Mouse (Mus musculus) T-cell, adult 2 months (primary cell): ENCODE results near the gene Atp2a3.

Experiments
- DNase-seq: peaks from one replicate; pipeline ENCODE4 v3.0.0; 2022; ENCODE audit warnings: low spot score

Atp2a3 gene

DNA sequence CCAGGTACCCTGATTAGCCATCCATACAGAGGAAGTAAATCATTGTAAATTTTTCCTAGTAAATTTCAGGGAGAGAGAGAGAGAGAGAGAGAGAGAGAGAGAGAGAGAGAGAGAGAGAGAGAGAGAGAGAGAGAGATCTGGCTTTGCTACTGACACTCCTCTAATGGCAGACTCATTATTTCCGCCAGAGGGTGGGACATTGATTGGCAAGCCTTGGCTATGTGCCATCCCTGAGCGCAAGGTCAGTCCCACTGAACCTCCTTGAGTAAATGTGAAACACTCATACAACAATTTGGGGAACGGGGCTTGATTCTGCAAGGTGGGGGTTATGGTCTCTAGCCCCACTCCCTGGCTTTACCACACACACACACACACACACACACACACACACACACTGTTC is 46.1 kb downstream of the Atp2a3 start:
- DNase-seq, result no peak

DNA sequence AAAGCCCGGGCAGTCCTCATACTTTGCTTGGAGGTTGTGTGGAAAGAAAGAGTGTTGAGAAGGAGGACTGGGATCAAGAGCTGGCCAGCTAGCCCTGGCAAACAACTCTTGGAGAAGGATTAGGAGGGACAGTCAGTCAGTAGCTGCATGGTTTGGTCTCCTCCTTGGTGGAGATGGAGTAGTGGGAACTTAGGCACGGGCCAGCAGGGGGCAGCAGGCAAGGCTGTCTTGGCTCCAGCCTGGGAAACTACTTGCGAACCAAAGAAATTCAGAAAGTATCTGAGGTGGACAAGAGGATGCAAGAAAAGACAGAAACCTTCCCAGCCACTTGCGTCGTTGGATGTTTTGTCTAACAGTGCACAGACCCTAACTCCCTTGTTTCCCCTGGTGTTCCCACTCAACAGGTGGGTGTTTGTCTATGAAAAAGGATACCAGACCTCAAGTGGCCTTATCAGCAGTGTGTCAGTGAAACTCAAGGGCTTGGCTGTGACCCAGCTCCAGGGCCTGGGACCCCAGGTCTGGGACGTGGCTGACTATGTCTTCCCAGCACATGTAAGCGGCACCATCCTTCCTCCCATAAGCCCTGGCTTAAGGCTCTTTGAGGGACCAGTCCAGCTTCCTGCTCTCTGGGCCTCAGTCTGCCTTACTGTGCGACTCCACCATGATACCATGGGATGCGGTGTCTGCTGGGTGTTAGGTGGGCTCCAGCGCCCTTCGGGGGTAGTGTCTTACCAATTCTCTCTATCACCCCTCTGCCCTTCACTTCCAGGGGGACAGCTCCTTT is 46.9 kb downstream of the Atp2a3 start:
- peak; percentile 48 for DNase-seq

DNA sequence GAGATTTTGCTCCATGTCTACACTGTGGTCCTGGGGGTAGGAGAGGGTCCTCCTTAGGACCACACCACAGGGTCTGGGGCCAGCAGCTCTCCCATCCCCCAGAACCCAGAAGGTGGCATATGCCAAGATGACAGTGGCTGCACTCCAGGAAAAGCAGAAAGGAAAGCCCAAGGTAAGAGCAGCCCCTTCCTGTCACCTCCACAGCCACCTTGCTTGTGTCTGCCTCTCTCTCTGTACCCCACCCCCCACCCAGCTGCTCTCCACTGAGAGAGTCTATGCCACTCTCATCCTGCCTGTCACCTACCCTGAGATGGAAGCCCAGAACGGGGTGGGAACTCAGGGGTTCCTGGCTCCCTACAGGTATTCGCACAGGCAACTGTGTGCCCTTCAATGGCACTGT is 47.9 kb downstream of the Atp2a3 start:
- no peak for DNase-seq

DNA sequence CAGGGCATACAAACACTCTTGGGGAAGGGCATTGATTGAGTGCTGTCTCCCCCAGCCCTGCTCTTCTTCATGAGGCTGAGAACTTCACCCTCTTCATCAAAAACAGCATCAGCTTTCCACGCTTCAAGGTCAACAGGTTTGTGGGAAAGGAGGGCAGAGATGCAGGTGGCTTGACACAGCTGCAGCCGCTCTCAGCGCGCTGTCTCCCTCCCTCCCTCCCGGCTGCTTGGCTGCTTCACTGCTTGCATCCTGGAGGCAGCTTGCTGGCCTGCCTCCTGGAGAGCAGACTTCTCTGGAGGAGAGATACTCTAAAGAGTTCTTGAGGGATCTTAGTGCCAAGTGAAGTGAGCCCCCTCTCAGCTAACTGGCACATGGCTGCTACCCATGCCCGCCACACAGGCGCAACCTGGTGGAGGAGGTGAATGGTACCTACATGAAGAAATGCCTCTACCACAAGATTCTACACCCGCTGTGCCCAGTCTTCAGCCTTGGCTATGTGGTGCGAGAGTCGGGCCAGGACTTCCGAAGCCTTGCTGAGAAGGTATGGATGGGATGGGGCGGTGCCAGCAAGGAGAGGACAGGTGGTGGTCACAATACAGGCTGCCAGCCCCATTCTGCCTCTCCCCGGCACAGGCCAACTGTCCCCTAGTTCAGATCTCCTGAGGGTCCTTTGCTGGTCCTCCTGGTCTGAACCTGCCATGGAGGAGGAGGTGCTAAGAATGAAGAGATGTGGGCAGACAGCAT is 48.7 kb downstream of the Atp2a3 start:
- DNase-seq, result no peak

GRCm38 (mm10) chr11:73013981-73014380 is 53.0 kb downstream of the Atp2a3 start:
- no peak for DNase-seq

- DNase-seq, result no peak
These were observed 53.9 kb downstream of the Atp2a3 start for GRCm38 (mm10) chr11:73014831-73015344.

- DNase-seq, result no peak
These were observed 54.6 kb downstream of the Atp2a3 start for GRCm38 (mm10) chr11:73015391-73016102.

DNA sequence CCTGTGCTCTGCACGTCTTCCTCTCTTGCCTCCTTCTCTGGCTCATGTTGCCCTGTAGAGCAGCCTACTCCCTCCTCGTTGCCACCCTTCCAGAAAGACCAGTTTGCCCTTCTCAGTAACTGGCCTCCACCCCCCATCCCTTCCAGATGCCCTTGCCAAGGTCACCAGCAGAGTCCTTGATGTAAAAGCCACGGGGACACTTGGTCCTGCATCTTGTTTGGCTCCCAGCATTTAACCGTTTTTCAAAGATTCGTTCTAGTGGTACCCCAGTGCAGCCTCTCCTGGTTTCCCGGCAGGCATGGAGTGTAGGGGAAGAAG is 55.1 kb downstream of the Atp2a3 start:
- DNase-seq, result no peak

DNA sequence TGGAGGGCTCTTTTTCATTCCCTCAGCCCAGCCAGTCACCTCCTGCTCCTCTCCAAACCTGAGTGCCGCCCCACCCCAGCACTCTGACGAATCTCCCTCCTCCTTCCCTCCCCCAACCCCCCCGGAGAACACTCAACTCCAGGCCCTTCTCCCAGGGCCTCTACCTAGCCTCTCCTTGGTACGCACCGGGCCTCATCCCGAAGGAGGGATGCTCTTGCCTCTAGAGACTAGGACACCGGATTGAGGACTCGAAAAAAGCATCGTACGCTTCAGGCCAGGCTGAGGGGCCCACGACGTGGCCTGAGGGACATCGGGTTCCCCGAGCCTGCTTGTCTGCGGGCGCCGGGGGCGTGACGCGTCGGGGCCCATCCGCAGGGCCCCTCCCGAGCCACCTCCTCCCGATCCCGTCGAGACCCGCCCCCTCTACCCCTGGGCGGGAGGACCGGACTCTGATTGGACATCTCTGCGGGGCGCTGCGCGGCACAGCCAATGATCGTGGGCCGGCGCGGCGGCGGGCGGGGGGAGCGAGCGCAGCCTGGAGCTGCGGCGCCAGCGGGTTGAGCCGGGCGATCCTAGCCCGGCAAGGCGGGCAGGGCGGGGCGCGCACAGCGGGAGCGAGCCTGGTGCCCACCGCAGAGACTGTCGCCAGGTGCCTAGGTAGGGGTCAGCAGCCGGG is 57.6 kb downstream of the Atp2a3 start, which contains the start of gene Camkk1:
Gene Camkk1, plus strand, starts transcription at position 538 of the 676 bp plus-strand sequence.
- peak; percentile 91 for DNase-seq

- peak; percentile 93 for DNase-seq
These were observed 58.3 kb downstream of the Atp2a3 start for GRCm38 (mm10) chr11:73019147-73019795.

DNA sequence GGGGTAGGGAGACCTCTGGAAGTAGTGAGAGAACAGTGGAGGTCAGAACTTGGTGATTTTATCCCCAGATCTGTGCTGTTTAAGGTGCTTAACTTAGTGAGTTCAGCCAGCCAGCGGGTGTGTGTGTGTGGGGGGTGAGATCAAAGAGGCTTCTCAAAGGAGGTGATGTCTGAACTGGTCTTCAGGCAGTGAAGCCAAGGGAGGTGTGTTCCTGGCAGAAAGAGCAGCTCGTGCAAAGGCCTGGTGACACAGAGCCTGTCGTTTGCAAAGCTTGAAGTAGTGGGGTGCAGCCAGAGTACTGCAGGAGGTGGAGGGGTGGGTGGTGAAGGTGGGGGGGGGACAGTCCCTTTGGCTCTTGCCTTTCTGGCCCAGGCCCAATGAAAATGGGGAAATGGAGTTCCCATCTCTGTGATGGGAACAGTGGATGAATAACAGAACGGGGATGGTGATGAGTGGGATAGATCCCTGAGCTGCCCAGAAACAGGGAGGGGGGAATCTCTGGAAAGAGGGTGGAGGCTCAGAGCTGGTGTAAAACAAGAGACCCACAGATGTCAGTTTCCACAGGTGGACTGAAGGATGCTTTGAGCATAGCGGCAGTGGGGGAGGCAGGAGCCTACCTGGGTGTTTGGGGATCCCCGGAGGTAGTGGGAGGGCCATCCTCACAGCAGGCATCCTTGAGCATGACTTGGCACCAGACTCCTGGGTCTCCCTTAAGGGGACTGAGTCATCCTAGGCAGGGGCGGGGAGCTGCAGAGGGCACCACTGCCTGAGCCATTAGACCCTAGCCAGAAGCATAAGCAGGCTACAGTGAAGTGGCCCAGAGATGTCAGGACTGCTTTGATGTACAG is 60.2 kb downstream of the Atp2a3 start:
- no peak for DNase-seq

DNA sequence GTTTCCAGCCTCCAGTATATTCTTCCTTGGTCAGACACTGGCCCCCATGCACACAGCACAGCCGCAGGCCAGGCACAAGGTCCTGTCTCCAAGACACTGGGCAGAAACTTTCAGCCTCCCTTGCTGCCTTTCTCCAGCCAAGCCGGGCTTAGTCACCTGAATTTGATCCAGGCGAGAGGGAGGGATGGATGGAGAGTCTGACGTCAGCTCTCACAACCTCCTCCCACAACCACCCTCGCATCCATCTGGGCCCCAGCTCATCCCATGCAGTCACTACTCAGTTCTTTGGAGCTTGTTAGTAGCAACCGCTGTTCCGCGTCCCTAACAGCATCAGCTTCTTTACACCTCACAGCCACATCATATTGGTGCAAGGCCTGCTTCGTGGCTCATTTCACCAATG is 62.1 kb downstream of the Atp2a3 start:
- no peak for DNase-seq

GRCm38 (mm10) chr11:73023827-73024226 is 62.9 kb downstream of the Atp2a3 start:
- DNase-seq, result no peak

DNA sequence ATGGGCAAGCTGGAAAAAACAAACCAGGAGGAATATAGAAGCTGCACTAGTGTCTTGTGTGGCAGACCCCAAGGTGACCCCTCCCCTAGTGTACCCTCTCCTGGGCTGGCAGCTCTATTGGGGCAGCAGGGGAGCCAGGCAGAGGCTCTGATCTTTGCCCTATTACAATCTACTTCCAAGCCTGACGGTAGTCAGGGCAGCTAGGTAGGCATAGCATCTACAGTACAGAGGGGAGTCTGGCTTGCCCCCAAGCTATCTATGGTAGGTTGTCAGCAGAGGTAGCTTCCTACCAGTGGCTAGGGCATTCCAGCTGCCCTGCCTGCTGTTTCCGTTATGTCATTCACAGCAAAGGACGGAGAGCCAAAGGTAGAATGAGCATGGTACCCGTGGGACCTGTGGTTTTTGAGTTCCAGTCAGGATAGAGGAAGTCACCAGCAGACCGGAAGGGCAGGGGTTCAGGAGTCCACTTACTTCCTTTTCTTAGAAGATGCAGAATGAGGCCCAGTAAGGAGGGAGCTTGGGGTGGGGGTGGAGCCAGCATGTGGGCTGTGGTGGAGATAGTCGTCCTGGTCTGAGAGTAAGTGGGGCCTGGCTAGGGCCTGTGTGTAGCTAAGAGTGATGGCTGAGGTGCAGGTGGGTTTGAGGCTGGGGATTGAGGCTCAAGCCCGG is 63.4 kb downstream of the Atp2a3 start:
- peak; percentile 26 for DNase-seq

- no peak for DNase-seq
These were observed 66.0 kb downstream of the Atp2a3 start for GRCm38 (mm10) chr11:73026961-73027360.

DNA sequence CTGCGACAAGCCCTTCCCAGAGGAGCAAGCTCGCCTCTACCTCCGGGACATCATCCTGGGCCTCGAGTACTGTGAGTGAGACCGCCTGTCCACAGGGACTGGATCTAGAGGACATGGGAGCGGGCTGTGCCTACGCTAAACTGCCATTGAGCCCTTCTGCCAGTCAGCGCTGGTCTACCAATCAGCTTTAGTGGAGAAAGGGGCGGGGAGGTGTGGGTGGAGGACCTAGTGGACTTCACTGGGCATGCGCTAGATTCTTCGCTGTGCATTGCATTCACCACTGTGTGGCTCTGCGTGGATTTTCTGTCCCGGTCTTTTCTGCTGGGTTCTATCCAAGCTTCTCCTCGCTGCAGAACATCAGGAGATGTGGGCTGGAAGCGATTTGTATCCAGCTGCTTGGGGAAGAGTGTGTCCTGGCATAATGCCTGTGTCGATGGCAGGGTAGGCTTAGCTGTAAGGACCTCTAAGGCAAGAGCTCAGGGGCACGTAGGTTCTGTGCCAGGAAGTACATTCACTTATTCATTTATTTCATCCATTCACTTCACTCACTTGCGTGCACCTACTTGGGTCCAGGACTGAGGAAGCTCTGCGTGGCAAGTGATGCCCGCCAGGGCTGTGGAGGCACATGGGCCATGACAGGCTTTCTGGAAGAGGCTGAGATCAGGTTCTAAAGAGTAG is 70.0 kb downstream of the Atp2a3 start:
- peak; percentile 76 for DNase-seq

- DNase-seq, result no peak
These were observed 70.6 kb downstream of the Atp2a3 start for GRCm38 (mm10) chr11:73031536-73031935.

- no peak for DNase-seq
These were observed 75.1 kb downstream of the Atp2a3 start for GRCm38 (mm10) chr11:73036077-73036476.

DNA sequence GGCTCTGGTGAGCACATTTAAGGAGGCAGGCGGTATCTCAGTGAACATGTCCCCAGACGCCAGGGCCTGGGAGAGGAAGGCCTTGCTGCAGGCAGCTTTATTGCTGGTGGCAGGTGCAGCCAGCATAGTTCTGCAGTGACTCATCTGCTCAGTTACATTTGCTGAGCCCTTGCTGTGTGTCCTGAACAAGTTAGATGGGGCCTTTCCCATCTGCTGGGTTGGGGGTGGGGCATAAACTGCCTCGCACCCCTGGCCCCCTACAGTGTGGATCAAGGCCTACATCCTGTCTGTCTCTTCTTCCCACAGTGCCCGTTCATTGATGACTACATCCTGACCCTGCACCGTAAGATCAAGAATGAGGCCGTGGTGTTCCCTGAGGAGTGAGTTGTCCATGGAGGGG is 75.9 kb downstream of the Atp2a3 start:
- DNase-seq, result no peak
